Mouse (Mus musculus): ENCODE measurements around the gene Ppil4. TPM values are rescaled to one million over a fixed set of nuclear protein-coding genes. Genes with fewer than 3 reads are reported as not detected.
"Not testable (repeated sequence)": the region's sequence is repeated elsewhere in the genome, so short reads cannot be mapped to it uniquely, and the experiment has no call there.

Gene Ppil4
- polyA plus RNA-seq (2017; shearing (Covaris generic)), result 10 to 100 TPM; 73.7 to 85.7 (median 82.6) TPM

DNA sequence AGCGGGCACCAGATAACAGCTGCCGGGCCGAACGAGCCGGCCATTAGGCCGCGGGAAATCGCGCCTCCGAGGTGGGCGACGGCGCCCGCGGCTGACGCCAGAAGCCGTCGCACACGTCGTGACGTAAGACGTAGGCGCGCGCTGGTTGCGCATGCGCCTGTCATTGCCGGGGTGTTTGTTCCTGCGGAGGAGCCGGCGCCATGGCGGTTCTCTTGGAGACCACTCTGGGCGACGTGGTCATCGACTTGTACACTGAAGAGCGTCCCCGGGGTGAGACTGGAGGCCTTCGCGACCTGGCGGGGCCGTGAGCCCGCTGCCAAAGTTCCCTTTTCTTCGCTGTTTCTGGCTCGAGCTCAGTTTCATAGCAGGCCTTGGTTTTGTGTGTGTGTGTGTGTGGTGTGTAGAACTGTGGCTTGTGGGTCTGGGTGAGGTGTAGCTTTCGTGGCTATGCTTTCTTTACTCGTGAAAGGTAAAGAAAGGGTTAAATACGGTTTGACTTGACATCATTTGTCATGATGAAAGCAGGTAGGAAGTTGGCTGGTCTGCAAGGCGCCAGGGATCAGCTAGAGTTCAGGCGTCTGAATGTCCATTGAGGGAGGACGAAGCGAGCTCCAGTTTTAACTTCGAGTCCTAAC lies at the start of gene Ppil4, which contains the start of gene Ginm1:
TSS of gene Ppil4 (plus strand) at position 141 of the 635 bp plus-strand sequence.
TSS of gene Ginm1 (minus strand) at position 74 of the 635 bp plus-strand sequence.
- peak; percentile 88 for ATAC-seq

DNA sequence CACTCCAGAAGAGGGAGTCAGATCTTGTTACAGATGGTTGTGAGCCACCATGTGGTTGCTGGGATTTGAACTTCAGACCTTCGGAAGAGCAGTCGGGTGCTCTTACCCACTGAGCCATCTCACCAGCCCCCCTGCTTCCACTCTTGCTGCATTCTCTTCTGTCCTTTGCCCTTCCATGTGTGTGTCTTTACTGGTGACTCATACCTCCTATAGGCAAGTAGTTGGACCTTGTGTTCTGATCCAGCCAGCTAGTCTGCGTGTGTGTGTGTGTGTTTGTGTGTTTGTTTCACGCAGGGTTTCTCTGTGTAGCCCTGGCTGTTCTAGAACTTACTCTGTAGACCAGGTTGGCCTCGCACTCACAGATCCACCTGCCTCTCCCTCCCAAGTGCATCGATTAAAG lies 47.2 kb upstream of the Ppil4 start:
- not testable (repeated sequence) for ATAC-seq

DNA sequence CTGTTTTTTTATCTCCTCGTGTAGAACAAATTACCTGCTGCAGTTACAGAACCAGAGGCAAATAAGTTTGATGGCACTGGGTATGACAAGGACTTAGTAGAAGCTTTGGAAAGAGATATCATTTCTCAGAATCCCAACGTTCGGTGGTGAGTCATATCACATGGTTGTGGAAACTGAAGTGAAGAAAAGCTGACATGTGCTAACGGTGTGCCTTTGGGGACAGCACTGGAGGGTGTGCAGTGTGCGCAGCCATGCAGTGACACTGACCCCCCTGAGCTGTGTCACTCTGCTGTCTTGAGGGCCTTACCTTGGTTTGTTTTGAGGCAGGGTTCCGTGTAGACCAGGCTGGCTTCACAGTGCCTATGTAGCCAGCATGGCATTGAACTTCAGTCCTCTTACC lies 43.9 kb upstream of the Ppil4 start:
- ATAC-seq, result no peak

DNA sequence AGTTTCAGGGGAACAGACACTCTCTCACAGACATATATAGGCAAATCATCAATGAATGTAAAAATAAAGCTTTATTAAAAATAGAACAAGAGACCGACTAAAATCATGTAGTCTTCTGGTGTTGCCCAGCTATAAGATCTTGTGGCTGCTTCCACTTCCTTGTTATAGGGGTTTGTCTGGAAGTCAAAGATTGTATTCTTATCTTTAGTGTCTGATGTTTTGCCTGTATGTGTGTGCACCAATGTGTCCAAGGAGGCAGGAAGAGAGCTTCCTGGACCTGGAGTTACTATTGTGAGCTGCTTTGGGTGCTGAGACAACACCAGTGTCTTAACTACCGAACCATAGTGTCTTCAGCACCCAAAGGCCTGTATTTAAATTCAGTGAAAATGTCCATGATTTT lies 35.1 kb upstream of the Ppil4 start:
- no peak for ATAC-seq

DNA sequence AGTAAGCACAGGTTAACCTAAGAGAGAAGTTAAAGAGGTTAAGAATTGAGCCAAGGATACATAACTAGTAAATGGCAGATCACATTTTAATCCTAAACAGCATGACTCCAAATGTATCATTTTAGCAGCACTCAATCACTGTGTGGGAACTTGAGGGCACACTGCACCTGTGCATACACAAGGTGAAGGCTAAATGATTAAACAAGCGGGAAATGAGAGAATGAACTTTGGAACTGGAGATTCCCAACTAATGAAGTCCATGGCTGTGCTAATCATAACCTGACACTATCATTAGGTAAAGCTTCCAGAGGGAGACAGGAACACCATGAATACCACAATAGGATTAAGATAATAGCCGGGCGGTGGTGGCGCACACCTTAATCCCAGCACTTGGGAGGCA lies 20.3 kb upstream of the Ppil4 start:
- no peak for ATAC-seq

DNA sequence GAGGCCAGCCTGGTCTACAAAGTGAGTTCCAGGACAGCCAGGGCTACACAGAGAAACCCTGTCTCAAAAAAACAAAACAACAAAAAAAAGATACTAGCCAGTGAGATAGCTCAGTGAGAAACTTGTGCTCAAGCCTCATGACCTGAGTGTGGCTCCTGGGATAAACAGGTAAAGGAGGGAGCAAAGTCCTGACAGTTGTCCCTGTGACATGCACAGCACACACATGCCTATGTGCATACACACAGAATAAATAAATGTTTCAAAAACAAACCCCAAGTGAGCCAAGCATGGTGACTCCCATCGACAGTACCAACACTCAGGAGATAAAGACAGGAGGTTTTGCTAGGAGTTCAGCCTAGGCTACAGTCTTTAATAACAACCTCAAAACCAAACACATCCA lies 19.9 kb upstream of the Ppil4 start:
- no peak for ATAC-seq

DNA sequence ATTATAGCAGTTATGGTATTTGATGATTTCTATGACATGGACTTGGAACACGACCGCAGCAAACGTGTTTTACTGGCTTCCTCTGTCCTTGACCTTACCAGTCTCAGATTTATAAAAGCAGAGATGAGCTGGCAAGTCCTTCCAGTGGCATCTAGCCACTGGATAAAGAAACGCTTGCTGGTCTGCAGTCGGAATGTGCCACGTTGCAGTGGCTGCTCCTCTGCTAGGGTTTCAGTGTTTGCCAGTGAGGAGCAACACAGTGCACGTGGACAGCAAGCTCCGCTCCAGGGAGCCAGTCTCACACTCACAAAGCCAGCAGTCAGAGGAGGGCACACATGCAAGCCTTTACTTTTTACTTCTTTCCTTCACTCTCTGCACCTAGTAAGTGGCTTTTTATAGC lies 17.3 kb upstream of the Ppil4 start:
- no peak for ATAC-seq

DNA sequence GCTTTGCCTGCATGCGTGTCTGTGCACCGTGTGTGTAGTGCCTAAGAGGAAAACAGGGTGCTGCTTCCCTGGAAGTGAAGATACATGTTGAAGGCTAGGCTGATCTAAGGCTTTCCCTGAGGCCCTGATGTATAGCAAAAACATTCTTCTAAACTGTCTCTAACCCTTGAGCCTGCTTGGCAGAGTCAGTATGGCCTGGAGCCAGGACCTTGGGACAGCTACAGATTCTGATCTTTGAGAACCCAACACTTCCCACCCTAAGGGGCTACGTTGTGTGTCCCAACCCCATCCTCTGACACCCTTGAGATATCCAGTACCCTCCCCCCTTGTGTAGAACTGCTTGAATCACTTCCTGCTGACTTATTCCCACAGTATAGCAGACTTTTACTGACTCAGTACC lies 14.3 kb upstream of the Ppil4 start:
- ATAC-seq, result no peak

DNA sequence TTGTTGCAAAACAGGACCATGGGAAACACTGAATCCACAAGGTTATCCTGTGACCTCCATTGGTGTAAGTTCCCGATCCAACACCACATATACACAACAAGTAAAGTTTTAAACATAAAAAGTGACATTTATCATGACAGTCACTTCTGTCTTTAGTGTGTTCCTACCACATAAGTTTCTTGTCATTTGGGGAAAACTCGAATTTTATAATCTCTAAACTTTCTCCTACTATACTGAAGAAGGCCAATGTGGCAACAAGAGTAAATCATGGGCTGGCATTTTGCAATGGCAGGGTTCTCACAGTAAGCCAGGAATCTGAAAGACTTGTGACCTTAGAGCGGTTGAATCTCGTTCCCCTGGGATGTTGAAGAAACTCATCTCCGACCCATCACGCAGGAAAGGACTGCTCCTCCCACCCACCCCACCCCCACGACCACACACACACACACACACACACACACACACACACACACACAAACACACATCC lies 12.9 kb upstream of the Ppil4 start:
- ATAC-seq, result no peak

DNA sequence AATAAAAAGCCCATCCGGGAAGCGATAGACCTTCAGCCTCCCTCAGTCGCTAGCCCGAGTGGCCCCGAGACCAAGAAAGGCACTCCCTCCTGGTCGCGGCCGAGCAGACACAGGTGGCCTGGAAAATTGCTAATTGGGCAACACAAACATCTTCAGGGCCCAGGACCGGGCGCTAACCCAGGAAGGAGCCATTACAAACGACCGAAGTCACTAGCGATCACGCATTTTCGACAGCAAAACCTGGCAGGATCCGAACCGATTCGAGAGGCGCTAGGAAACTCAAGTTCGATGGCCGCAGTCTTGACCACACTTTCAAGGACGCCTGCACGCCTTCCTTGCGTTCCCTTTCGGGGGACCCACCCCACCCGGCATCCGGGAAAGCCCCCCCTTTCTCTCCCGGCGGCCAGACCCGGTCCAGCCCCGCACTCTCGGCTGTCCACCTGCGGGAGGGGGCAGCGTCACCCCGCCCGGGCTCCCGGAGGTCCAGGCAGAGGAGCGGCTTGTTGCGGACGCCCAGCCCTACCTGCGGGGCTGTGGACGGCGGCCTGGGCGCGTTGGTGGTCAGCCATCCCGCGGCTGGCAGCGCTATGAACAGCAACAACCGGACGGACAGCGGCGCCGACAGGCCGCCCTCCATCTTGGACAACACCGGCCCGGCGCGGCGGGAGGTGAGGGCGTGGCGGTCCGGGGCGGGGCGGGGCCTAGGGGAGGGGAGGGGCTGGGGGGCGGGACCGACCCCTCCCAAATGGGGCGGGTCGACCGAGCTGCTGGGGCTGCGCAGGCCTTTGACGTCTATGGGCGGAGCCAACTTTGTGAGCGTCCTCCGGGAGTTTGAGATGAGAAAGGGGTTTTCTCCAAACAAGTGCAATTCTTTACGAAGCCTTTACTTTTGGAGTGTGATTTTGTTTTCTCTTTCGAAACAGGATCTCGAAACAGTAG lies 12.2 kb upstream of the Ppil4 start:
- ATAC-seq, result peak; percentile 96

DNA sequence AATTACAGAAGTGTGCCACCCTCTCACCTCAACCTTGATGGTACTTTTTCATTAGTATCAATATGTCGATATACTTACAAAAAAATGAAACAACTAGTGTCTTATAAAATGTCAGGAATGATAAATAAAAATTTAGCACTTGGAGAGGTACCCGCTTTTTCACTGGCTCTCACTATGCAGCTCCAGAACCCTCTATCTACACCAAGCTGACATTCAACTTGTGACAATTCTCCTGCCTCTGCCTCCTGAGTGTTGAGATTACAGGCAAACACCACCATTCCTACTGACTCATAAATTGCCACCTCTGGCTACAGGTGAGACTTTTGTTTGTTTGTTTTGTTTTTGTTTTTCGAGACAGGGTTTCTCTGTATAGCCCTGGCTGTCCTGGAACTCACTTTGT lies 11.5 kb upstream of the Ppil4 start:
- ATAC-seq, result no peak

DNA sequence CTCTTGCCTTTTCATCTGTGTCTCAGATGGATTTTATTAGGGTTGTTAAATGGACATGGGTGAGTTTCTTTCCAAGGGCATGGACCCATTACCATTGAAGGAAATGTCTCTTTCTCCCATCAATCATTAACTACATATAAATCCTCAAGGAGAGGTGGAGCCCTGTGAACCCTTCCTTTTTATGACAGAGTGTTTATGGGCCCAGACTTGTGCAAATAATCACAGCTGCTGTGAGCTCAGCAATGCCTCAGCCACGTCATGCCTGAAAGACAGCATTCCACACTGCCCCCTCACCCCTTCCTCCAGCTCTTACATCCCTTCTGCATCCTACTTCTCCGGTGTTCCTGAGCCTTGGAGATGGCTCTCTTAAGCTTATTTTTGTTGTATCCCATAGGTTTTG lies 5.4 kb upstream of the Ppil4 start:
- no peak for ATAC-seq

DNA sequence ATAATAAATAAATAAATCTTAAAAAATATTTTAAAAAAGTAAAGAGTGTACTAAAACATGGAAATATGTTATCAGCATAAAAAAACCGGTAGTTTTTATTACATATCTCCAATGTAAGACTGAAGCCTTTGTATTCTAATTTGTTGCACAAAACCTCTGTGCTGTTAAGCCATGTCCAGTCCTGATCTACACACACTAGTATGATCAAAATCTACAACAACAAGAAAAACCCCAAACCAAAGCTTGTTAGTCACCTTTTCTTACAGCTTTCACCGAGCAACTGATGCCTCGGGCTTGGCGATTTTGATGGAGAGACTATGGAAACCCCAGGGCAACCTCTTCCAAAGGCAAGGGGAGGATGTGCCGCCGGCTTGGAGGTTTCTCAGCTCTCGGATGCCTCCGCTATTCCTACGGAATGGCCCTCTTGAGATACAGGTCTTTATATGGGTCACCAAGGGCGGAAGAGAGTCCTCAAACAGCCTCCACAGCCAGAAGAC lies 389 bp upstream of the Ppil4 start:
- ATAC-seq, result peak; percentile 70

DNA sequence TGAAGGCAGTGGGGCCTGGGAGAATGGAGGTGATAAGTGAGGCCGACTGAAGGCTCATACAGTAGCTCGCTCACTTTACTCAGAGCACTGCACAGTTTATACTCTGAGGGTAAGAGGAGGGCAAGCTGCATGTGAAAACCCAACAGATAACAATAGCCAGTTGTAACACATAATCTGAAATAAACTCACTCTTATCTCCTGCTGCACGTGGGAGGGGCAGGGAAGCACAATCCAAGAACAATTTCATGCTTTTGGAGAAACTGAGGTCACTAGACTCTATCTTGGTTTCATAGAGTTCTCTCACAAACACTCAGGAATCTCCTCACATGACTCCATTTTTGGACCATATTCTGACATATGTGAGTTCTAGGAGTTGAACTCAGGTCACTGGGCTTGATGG lies 8.6 kb downstream of the Ppil4 start:
- ATAC-seq, result no peak

DNA sequence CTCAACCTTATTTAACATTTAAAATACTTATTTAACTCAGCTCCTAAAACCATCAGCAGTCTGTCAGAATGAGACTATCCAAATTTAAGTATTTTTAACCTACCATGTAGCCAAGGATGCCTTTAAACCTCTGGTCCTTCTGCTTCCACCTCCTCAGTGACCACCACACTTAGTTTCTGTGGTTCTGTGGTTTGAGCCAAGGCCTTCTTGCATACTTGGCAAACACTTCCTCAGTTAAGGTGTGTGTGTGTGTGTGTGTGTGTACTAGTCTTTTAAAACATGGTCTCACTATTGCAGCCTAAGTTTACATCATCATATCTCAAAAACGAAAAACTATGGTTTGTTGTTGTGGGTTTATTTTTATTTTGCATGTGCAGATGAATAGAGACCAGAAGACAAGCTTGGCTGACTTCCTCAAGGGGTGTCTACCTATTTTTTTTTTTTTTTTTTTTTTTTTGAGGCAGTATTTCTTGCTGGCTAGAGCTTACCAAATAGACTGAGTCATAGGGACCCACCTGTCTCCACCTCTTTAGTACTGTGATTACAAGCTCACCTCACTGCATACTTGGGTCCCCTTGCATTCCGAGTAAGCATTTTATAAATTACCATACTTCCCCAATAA lies 9.9 kb downstream of the Ppil4 start:
- ATAC-seq, result no peak

DNA sequence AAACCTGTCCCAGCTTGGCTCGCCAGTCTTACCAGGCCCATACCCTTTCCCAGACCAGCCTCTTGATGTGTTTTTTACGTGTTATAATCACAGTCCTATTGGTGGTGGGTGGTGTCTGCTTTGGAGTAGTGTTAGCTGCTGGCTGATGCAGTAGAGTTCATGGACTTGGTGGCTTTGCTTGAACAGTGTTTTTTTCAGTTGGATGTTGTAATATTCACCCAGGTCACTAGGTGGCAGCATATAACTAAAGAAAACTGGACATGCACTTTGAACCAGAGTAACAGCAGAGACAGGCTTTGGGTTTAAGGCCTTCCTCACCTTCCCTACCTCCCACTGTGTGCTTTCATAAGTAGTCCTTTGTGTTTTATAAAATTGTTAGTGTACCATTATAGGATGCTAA lies 17.2 kb downstream of the Ppil4 start:
- ATAC-seq, result peak; percentile 89

DNA sequence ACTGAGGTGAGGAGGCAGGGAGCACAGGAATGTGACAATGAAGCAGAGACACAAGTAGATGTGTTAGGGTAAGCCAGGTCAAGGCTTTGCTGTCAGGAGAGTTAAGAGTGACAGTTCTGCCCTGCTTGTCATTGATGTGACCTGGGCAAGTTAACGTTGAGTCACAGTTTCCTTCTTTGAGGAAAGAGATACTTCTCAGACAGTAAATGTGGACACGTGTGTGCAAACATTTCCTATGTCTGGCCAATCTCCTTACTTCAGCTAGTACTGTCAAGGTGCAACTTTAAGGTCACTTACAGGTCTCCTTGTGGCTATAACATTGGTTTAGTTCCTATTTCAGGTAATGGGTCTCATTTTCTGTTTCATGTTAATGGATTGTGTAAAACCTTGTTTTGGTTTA lies 23.8 kb downstream of the Ppil4 start:
- peak; percentile 55 for ATAC-seq

DNA sequence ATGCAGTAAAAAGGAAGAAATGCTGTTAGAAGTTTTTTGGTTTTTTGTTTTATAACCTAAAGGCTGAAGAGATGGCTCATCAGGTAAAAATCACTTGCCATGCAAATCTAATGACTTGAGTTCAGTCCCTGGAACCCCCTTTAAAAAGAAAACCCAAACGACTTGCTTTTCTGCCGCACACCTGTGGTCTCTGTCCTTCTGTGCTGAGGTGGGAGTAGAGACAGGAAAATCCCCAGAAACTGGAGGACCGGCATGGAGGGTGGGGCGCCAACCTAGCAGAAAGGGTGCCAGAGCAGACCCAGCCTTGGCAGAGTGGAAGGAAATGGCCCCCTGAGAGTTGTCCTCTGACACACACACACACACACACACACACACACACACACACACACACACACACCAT lies 26.0 kb downstream of the Ppil4 start:
- peak; percentile 15 for ATAC-seq

DNA sequence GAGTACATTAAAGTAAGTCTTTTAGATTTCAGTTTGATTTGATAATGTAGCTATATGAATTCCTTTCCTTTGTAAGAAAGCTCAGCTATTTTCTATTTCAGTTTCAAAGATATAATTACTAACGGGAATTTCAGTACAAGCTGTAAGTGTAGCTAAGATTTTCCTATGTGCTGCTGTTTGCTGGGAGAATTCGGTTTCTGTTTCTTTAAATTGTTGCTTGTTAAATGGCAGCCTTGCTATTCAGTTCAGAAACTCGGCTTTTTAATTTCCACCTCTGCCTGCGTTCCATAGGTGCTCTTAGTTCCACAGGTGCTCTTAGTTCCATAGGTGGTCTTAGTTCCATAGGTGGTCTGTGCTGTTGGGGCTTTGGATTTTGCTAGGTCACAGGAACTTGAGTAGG lies 26.5 kb downstream of the Ppil4 start:
- ATAC-seq, result no peak

DNA sequence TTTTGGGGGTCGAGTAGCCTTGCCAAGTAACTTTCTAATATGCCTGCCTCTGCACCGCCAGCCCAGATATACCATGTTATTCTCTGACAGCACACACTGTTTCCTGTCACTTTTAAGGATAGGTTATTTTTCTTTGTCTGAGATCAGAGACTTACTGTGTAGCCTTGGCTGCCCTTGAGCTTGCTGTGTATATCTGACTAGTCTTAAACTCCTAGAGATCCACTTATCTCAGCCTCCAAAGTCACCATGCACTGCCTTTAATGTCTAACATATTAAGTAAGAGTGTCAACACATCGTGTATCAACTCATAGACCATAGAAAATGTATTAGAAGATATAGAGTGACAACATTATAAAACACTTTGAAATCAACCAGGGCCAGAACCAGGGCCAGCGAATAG lies 26.9 kb downstream of the Ppil4 start:
- ATAC-seq, result peak; percentile 38

DNA sequence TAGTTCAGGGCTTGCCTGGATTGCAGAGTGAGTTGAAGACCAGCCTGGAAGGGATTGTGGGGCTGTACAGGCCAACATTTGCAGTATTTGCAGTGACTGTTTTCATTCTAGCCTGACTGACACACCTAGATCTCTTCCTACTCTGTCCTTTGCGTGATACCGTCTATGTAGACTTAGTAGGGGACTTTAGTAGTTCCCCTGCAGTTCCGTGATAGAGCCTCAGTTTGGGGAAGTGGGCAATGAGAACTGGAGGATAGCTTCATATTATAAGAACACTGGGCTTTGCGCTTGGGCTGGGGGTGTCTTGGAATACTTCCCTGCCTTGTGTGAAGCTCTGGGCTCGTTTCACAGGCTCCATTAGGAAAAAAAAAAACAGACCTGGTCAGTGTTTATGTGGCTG lies 27.5 kb downstream of the Ppil4 start:
- no peak for ATAC-seq

DNA sequence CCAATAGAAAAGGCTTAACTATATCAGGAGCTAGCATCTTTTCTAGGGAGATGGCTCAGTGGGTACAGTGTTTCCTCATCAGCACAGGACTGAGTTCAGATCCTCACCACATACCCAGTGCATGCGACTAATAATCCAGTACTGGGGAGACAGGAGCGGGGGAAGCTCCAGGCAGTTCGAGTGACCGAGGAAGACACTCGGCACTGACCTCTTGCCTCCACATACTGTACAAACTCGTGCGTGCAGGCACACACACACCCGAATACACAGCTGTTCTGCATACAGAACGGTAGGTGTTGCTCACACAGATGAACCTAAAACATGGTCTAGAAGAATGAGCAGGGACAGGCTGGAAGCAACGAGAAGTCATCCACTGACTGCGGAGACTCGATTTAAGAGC lies 29.3 kb downstream of the Ppil4 start:
- no peak for ATAC-seq

DNA sequence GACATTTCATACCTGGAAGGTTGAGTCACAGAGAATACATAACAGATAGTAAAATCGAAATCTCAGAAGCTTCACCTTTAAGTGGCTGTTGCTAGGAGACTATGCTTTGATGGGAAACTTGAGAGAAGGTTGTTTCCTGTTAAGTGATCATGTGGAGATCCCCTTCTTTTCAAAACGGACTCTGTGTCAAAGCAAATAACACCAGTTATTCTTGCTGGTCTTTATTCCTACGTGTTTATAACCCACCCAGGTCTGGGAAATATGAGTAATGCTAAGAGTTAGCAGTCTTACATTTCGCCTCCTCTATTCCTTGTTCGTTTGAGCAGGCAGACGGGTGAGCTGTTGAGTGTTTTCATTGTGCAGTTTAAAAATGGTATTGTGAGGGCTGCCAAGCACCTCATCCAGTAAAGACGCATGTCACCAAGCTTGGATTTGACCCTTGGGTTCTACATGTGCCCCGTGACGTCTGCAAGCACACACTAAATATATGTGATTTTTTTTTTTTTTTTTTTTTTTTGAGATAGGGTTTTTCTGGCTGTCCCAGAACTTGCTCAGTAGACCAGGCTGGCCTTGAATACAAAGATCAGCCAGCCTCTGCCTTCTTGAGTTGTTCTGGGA lies 32.1 kb downstream of the Ppil4 start:
- peak; percentile 92 for ATAC-seq

Measured in inflammation-experienced regulatory T-cells, adult 6 months (primary cell).